14 mouse cellular contexts compared by ENCODE assay signal in genomic region chr2:74970611-74971265, GRCm38 (mm10).
DNase-seq lines count a peak whose midpoint lies in the region; ATAC-seq and TF ChIP-seq lines count a peak whose summit lies in the region.
"Had no signal": no experiment of that assay in that cellular context is flagged by ENCODE, and none has a peak within 500 bp of the region (broad histone marks: within the 10 kb centered on the region; RNA-seq: fewer than 3 reads in every experiment).

No protein-coding gene starts in this region.

- H3K4me2 ChIP-seq in heart, embryonic 15.5 days = no peak overlapping the region
- no peak overlapping the region for H3K4me2 ChIP-seq in lung, embryonic 15.5 days
- no peak overlapping the region for H3K4me2 ChIP-seq in neural tube, embryonic 11.5 days (ENCODE audit: low read depth)
- no peak overlapping the region for H3K4me2 ChIP-seq in forebrain, postnatal 0 days (ENCODE audit: low read depth)
- H3K4me2 ChIP-seq: neural tube, embryonic 13.5 days had no signal

- TF ChIP-seq CTCF in forebrain, postnatal 0 days (IDR thresholded peaks at IDR 0.05; ENCODE audit: low read depth) = no peak

- 61% methylated on average over 14 of the region's 14 CpGs for WGBS in heart, embryonic 15.5 days
- 47% methylated on average over 14 of the region's 14 CpGs for WGBS in lung, embryonic 15.5 days
- 13% methylated on average over 14 of the region's 14 CpGs for WGBS in neural tube, embryonic 11.5 days
- WGBS in forebrain, postnatal 0 days = 55% methylated on average over 14 of the region's 14 CpGs

- H3K9ac ChIP-seq in heart, embryonic 15.5 days = no peak overlapping the region
- no peak overlapping the region for H3K9ac ChIP-seq in lung, embryonic 15.5 days
- H3K9ac ChIP-seq in neural tube, embryonic 11.5 days (ENCODE audit: low read length) = no peak overlapping the region
- H3K9ac ChIP-seq in forebrain, postnatal 0 days = no peak overlapping the region
- H3K9ac ChIP-seq: liver, embryonic 14.5 days; neural tube, embryonic 13.5 days had no signal

- intact Hi-C loops in heart, postnatal 36 days (cut with DNase I) = no loop called here

- H3K36me3 ChIP-seq in heart, embryonic 15.5 days = no peaks in the 10 kb centered on the region
- H3K36me3 ChIP-seq in lung, embryonic 15.5 days = no peaks in the 10 kb centered on the region
- H3K36me3 ChIP-seq in neural tube, embryonic 11.5 days (ENCODE audit: control insufficient read depth, insufficient read depth, low read length) = no peaks in the 10 kb centered on the region
- H3K36me3 ChIP-seq in forebrain, postnatal 0 days (ENCODE audit: insufficient read depth) = no peaks in the 10 kb centered on the region
- H3K36me3 ChIP-seq: heart, embryonic 10.5 days; neural tube, embryonic 13.5 days had no signal

- no peak; the same call in 1 of the 2 replicates for ATAC-seq in heart, embryonic 15.5 days (replicated peaks; ENCODE audit: insufficient number of reproducible peaks, insufficient read depth, low FRiP score, low read depth)
- ATAC-seq in lung, embryonic 15.5 days (ENCODE audit: borderline replicate concordance, extremely low read depth, low FRiP score, low TSS enrichment) = no peak
- no peak for ATAC-seq in neural tube, embryonic 11.5 days (ENCODE audit: insufficient read depth, low FRiP score, low TSS enrichment)
- ATAC-seq in erythroblast, adult 5-6 weeks (replicated peaks; ENCODE audit: low FRiP score, poor library complexity, severe bottlenecking) = no peak
- ATAC-seq in forebrain, postnatal 0 days = no peak

- no peak for DNase-seq in heart, postnatal 36 days
- no peak for DNase-seq in lung, postnatal 25 days (ENCODE audit: low spot score)
- DNase-seq in embryo, embryonic 9.5 days (ENCODE audit: extremely low spot score) = peak; percentile 57
- peak; percentile 24 for DNase-seq in neural tube, embryonic 11.5 days (ENCODE audit: low spot score)
- no peak for DNase-seq in forebrain, postnatal 0 days
- DNase-seq: adrenal gland, adult 2 months; cerebellum, postnatal 10 days; kidney, postnatal 25 days had no signal

- no peak overlapping the region for H3K4me3 ChIP-seq in heart, embryonic 15.5 days
- no peak overlapping the region for H3K4me3 ChIP-seq in lung, embryonic 15.5 days
- H3K4me3 ChIP-seq in neural tube, embryonic 11.5 days (ENCODE audit: low read depth, low read length) = no peak overlapping the region
- no peak overlapping the region for H3K4me3 ChIP-seq in forebrain, postnatal 0 days (ENCODE audit: low read depth, low read length)
- H3K4me3 ChIP-seq: heart, embryonic 10.5 days; neural tube, embryonic 13.5 days had no signal

- peak overlapping the region; percentile 61 for H3K27ac ChIP-seq in heart, embryonic 15.5 days
- peak overlapping the region; percentile 10; the same call in 1 of the 2 replicates for H3K27ac ChIP-seq in lung, embryonic 15.5 days
- H3K27ac ChIP-seq in neural tube, embryonic 11.5 days (ENCODE audit: low read depth, low read length) = 0 out of 2 replicates have a peak overlapping the region, but pooled peaks have one; percentile 17
- no peak overlapping the region for H3K27ac ChIP-seq in forebrain, postnatal 0 days (ENCODE audit: low read depth, low read length)
- H3K27ac ChIP-seq: heart, embryonic 10.5 days; liver, embryonic 14.5 days; neural tube, embryonic 13.5 days had no signal

- peaks cover 2% of the 10 kb centered on the region; the same call in 1 of the 2 replicates for H3K4me1 ChIP-seq in heart, embryonic 15.5 days (replicated peaks)
- H3K4me1 ChIP-seq in lung, embryonic 15.5 days = peaks cover 1% of the 10 kb centered on the region; the same call in 1 of the 2 replicates
- peaks cover 11% of the 10 kb centered on the region for H3K4me1 ChIP-seq in neural tube, embryonic 11.5 days (ENCODE audit: control insufficient read depth, insufficient read depth, low read length)
- H3K4me1 ChIP-seq in forebrain, postnatal 0 days (ENCODE audit: insufficient read depth) = no peaks in the 10 kb centered on the region

- H3K9me3 ChIP-seq in heart, embryonic 15.5 days (replicated peaks) = no peaks in the 10 kb centered on the region
- no peaks in the 10 kb centered on the region for H3K9me3 ChIP-seq in lung, embryonic 15.5 days
- no peaks in the 10 kb centered on the region for H3K9me3 ChIP-seq in neural tube, embryonic 11.5 days (ENCODE audit: control insufficient read depth, low read length)
- H3K9me3 ChIP-seq in forebrain, postnatal 0 days (ENCODE audit: low read length) = no peaks in the 10 kb centered on the region
- H3K9me3 ChIP-seq: heart, embryonic 10.5 days; neural tube, embryonic 13.5 days had no signal

- H3K27me3 ChIP-seq in heart, embryonic 15.5 days = no peaks in the 10 kb centered on the region
- peaks cover 17% of the 10 kb centered on the region for H3K27me3 ChIP-seq in lung, embryonic 15.5 days
- H3K27me3 ChIP-seq in neural tube, embryonic 11.5 days (ENCODE audit: control insufficient read depth, insufficient read depth, low read length) = no peaks in the 10 kb centered on the region
- no peaks in the 10 kb centered on the region for H3K27me3 ChIP-seq in forebrain, postnatal 0 days (ENCODE audit: insufficient read depth, low read length)
- H3K27me3 ChIP-seq: neural tube, embryonic 13.5 days had no signal

Comparison
In these comparisons a context has a peak if more than half of its experiments do, and no peak if none do; other contexts are left out.
1. DNase-seq: peak in embryo, embryonic 9.5 days (single experiment) and neural tube, embryonic 11.5 days (single experiment); none in heart, postnatal 36 days (0 of 2), lung, postnatal 25 days (single experiment) and forebrain, postnatal 0 days (single experiment).